Mouse (Mus musculus) CH12.LX (cell line): ENCODE measurements around the gene Neu2.

ENCODE experiments used
- CTCF ChIP-seq, 2 experiments: IDR thresholded peaks in 1 of 2; conservative IDR thresholded peaks in 1 of 2; 2 replicates each; pipeline ENCODE4 v1.5.1; 2011 to 2012; ENCODE audit warnings: low read depth in 2 of 2, low read length in 2 of 2, improper control_type of control experiment in 1 of 2, inconsistent platforms in 1 of 2, mild to moderate bottlenecking in 1 of 2, moderate library complexity in 1 of 2
- E2F4 ChIP-seq: IDR thresholded peaks from 2 replicates; pipeline ENCODE4 v1.6.1; 2011; ENCODE audit warnings: low read depth, low read length, improper control_type of control experiment; ENCODE audit not compliant: insufficient replicate concordance
- EP300 ChIP-seq: IDR thresholded peaks from 2 replicates; pipeline ENCODE4 v1.6.1; 2011; ENCODE audit warnings: low read length, improper control_type of control experiment
- JUN ChIP-seq: IDR thresholded peaks from 2 replicates; pipeline ENCODE4 v1.6.1; 2011; ENCODE audit warnings: low read depth, mild to moderate bottlenecking, low read length, improper control_type of control experiment, moderate library complexity; ENCODE audit not compliant: insufficient read depth
- NELFE ChIP-seq: IDR thresholded peaks from 2 replicates; pipeline ENCODE4 v1.6.1; 2011; ENCODE audit warnings: low read depth, low read length, improper control_type of control experiment
- POLR2AphosphoS2 ChIP-seq: IDR thresholded peaks from 2 replicates; pipeline ENCODE4 v1.6.1; 2011; ENCODE audit warnings: low read depth, low read length, improper control_type of control experiment
- SIN3A ChIP-seq: IDR thresholded peaks from 2 replicates; pipeline ENCODE4 v1.6.1; 2012; ENCODE audit warnings: low read length, improper control_type of control experiment, inconsistent platforms
- TBP ChIP-seq: conservative IDR thresholded peaks from 2 replicates; pipeline ENCODE4 v1.6.1; 2011; ENCODE audit warnings: low read depth, low read length, improper control_type of control experiment
- UBTF ChIP-seq: IDR thresholded peaks from 2 replicates; pipeline ENCODE4 v1.6.1; 2012; ENCODE audit warnings: low read depth, mild to moderate bottlenecking, inconsistent platforms, low read length, improper control_type of control experiment, moderate library complexity
- ZC3H11A ChIP-seq: IDR thresholded peaks from 2 replicates; pipeline ENCODE4 v1.6.1; 2012; ENCODE audit warnings: low read depth, mild to moderate bottlenecking, inconsistent platforms, low read length, improper control_type of control experiment

- TF ChIP-seq SIN3A (no peak), CTCF (conservative IDR thresholded peaks at IDR 0.05 in 1 of 2, IDR thresholded peaks at IDR 0.05 in 1 of 2; ENCODE audit: low read depth in 2 of 2, low read length in 2 of 2) (no peak), UBTF (no peak), POLR2AphosphoS2 (no peak), ZC3H11A (no peak), EP300 (no peak), NELFE (no peak), E2F4 (no peak), JUN (no peak), TBP (no peak)
Measured at GRCm38 (mm10) chr1:87553586-87553985, 43.9 kb downstream of the Neu2 start.
